Mouse (Mus musculus) induced T-regulatory cell, adult 2 months (primary cell): ENCODE data around the gene March11.

Experiments used
- DNase-seq: peaks from one replicate; pipeline ENCODE4 v3.0.0-alpha.2; 2012; ENCODE audit warnings: low read depth

Gene March11

GRCm38 (mm10) chr15:26374232-26374631 lies 65.4 kb downstream of the March11 start:
- DNase-seq, result no peak

- no peak for DNase-seq
These were observed 66.1 kb downstream of the March11 start for GRCm38 (mm10) chr15:26374946-26375345.

GRCm38 (mm10) chr15:26377355-26377754 lies 68.5 kb downstream of the March11 start:
- no peak for DNase-seq

GRCm38 (mm10) chr15:26378879-26379278 lies 70.0 kb downstream of the March11 start:
- no peak for DNase-seq

GRCm38 (mm10) chr15:26379831-26380230 lies 71.0 kb downstream of the March11 start:
- no peak for DNase-seq

GRCm38 (mm10) chr15:26380844-26381243 lies 72.0 kb downstream of the March11 start:
- no peak for DNase-seq

GRCm38 (mm10) chr15:26390001-26390400 lies 81.2 kb downstream of the March11 start:
- DNase-seq, result no peak

- DNase-seq, result no peak
These were observed 87.7 kb downstream of the March11 start for GRCm38 (mm10) chr15:26396556-26396955.

GRCm38 (mm10) chr15:26425284-26425683 lies 116.4 kb downstream of the March11 start:
- DNase-seq, result no peak

- DNase-seq, result no peak
These were observed 117.4 kb downstream of the March11 start for GRCm38 (mm10) chr15:26426231-26426630.

GRCm38 (mm10) chr15:26430565-26430964 lies 121.7 kb downstream of the March11 start:
- DNase-seq, result no peak

GRCm38 (mm10) chr15:26432676-26433075 lies 123.8 kb downstream of the March11 start:
- no peak for DNase-seq

- DNase-seq, result no peak
These were observed 126.9 kb downstream of the March11 start for GRCm38 (mm10) chr15:26435725-26436124.

- DNase-seq, result no peak
These were observed 128.3 kb downstream of the March11 start for GRCm38 (mm10) chr15:26437113-26437512.
